Mouse (Mus musculus): ENCODE data around the gene Nfkbib. TPM values are rescaled to one million over a fixed set of nuclear protein-coding genes. Genes with fewer than 3 reads are reported as not detected.

The Nfkbib gene
- polyA plus RNA-seq (2014; fragmentation: Illumina TruSeq; extraction: RNeasy Lipid Tissue Mini Kit (QIAGEN cat#74804); ENCODE audit: low read depth, low replicate concordance): 32.4 TPM

DNA sequence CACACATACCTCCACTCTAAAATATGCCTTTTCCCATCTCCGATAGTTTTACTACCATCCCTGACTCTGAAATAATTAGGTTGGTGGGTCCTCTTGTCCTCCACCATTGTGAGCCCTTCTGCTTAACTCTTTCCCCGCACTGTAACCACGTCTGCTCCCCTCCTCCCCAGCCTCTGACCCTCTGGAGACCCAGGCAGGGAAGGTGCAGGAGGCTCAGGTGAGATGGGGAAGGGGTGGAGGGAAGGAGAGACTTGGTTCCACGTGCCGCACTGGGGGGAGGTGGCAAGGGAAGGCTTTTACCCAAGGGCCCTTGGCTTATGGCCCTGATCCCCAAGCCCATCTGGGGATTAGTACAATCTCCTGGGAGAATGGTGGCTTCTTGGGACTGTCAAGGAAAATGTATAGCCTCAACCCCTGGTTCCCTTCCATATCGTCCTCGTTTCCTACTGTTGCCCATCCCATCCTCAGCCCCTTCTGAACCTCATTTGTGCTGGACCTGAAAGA, at the start of gene Nfkbib:
Nfkbib (minus strand) TSS at position 51 of the 504 bp plus-strand sequence.

DNA sequence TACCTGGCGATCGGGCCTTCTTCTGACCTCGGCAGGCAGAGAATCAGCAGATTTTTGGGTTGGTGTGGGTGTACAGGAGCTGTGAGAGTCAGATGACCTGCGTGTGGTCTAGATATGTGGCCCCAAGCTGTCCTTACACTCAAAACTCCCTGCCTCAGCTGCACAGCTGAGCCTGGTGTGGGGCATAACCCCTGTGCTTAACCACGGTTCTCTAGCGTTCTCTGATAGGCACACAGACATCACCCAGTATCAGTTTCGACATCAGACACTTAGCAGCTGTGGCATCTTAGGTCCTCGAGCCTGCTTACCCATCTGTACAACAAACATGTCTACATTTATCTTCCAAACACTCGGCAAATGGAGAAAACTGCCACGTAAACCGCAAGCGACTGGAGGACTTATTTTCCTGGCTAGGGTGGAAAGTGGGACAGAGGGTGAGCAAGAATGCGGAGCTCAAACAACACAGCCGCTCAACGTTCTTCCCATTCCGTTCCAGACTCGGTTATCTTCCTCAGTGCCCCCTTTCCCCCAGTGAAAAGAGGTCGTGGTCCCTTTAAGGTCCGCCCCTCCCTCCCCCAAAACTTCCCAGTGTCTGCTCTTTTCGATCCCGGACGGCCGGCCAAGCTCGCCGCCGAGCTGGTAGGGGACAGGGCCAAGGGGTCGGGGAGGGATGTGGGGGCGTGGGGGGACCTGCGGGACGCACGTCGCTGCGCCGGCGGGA, 41.1 kb upstream of the Nfkbib start, which contains the start of gene Hnrnpl:
Hnrnpl (plus strand) TSS at position 321 of the 721 bp plus-strand sequence.

DNA sequence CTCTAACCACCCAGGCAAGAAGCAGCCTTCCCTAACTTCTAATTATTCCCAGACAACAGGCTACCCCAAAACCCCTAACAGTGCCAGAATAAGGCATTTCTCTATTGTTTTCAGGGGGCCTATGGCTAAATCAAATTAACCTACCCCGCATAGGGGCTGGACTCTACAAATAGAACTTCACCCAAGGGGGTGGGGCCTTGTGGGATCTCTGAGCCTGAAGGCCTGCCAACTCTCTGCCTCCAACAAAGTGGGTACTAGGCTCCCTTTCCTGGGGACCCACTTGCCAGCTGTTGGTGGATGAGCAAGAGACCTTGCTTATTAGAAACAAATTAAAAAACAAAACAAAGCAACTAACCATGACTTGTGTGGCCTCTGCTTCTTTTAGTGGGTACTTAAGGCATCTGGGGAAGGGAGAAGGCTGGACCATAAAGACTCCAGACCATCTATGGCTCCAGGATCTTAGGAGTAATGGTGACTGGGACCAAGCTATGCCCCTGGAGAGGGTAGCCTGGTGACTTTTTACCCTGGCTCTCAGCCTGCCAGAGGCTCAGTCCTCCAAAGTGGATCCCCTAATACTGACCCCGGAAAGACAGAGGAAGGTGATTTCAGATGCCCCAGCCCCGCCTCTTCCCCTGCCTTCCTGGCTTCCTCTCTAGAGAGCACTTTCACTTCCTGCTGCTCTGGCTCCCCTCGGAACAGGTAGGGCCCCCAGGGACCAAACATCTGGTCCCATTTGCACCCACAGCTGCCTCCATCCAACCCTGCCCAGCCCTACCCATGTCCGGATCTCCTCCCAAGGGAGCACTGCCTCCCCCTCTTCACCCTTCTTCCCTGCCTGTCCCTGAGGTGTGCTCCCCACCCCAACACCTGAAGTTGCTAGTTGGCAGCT, 21.2 kb upstream of the Nfkbib start, which contains the start of gene Rinl:
Rinl (plus strand) TSS at position 663 of the 889 bp plus-strand sequence.

DNA sequence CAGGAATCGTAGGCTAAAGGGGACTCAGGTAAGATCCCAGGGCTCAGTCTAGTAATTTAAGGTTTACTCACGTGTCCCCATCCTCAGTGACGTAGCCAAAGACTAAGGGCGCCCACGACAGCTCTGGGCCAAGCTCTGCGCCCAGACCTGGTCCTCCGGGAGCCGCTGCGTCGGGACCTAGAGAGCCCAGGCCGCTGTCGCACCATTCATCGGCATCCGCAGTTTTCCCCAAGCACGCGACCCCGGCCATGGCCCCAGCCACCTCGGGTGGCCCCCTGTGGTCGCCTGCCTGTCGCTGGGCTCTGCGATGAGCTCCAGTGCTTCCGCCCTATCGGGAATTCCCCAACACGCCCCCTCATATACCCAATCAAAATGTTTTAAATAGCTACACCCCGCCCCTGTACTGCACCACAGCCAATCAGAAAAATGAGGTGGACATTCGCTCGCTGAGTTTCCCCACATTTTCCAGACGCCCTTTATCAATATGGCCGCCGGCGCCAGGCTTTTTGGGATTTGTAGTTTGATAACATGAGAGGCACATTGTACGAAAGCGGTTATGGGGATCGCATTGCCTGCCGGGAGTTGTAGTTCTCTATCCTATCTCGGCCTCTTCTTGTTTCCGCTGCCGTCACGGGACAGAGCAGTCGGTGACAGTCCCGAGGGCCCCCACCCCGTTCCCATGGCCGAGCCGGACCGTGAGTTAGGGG, 986 bp downstream of the Nfkbib start, which contains the start of gene Sirt2:
Sirt2 (plus strand) TSS at position 563 of the 707 bp plus-strand sequence.

DNA sequence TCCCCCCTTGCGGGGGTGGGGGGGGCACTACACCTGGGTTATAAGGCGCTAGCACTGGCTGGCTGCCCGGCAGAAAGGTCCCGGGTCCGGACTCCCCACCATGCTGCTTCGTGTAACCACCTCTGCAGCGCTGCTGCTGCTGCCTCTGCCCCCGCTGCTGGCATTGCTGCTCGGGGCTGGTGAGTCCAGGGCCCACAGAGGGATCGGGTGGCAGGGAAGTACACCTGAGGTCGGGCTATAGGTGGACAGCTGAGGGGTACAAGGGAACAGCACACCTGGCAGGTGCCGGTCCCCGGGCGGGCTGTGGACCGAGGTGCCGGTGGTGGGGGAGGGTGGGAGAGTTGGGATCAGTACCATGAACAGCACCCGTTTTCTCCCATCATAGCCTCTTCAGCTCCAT, 11.2 kb downstream of the Nfkbib start, which contains the start of gene Ccer2:
Ccer2 (plus strand) TSS at position 96 of the 400 bp plus-strand sequence.

DNA sequence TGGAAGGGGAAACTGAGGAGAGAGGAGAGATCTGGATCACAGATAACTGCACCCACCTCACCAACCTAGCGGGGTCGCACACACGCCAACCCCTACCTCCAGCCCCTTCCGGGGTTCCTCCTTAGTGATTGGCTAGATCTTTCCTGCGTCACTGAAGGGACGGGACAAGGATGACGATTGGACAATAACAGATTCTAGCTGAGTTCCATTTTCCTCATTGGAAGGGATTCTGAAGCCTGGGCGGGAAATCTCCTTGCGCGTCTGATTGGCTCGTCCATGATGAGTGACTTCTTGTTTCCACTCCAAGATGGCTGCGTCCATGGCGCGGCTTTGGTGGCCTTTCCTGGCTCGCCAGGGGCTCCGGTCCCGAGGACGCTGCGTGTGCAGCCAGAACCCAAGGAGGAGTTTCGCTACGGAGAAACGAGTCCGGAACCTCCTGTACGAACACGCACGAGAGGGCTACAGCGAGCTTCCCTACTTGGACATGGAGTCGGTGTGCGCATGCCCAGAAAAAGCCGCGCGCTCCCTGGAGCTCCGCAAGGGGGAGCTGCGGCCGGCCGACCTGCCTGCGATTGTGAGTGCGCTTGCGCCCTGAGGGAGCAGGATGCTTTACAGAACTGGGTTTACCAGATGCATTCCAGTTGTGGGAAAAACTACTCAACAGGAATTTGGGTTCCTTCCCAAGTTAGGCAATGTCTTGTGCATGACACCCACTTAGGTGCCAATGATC, 25.4 kb downstream of the Nfkbib start, which contains the start of the genes Mrps12 and Sars2:
Mrps12 (minus strand) TSS at position 112 of the 730 bp plus-strand sequence.
Sars2 (plus strand) TSS at position 284 of the 730 bp plus-strand sequence.

DNA sequence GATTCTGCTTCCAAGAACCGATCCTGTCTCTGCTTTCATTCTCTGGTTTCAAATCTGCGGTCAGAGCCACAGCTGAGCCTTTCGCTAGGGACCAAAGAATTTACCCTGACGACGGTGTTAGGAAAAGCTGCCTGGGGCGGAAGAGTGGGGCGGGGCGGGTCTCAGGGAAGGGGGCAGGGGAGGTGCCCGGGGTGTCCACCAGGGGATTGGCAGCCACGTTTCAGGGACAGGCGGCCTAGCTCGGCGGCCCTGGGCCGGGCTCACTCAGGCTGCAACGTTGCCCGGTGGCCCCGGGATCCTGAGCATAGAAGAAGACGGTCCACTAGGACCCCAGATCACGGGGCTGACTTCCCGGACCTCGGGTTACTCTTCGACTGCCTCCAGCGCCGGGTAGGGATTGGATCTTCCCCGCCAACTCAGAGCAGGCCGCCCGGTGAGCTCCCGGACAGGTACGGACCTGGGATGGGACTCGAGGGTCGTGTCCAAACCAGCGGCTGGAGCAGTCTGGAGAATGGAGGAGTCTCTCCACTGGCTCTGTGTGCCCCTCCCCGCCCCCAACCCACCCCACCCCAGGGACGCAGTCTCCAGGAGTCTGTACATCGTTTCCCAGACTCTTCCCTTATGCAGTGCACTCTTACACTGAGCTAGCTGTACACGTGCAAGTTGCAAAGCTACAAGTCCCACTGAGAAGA, 50.6 kb downstream of the Nfkbib start, which contains the start of gene Fbxo17:
Fbxo17 (plus strand) TSS at position 215 of the 692 bp plus-strand sequence.

Other genes with a start within 250 kb of the Nfkbib start
- gene Ifnl3, start 244.7 kb downstream of the Nfkbib start, polyA plus RNA-seq (2014; fragmentation: Illumina TruSeq; extraction: RNeasy Lipid Tissue Mini Kit (QIAGEN cat#74804); ENCODE audit: low read depth, low replicate concordance): not detected
- gene Sycn, start 226.6 kb downstream of the Nfkbib start, polyA plus RNA-seq (2014; fragmentation: Illumina TruSeq; extraction: RNeasy Lipid Tissue Mini Kit (QIAGEN cat#74804); ENCODE audit: low read depth, low replicate concordance): not detected
- gene Nccrp1, start 220.3 kb downstream of the Nfkbib start, polyA plus RNA-seq (2014; fragmentation: Illumina TruSeq; extraction: RNeasy Lipid Tissue Mini Kit (QIAGEN cat#74804); ENCODE audit: low read depth, low replicate concordance): not detected
- 22.0 TPM for gene Samd4b, start 169.4 kb downstream of the Nfkbib start, polyA plus RNA-seq (2014; fragmentation: Illumina TruSeq; extraction: RNeasy Lipid Tissue Mini Kit (QIAGEN cat#74804); ENCODE audit: low read depth, low replicate concordance)
- 6.9 TPM for gene Pak4, start 169.3 kb downstream of the Nfkbib start, polyA plus RNA-seq (2014; fragmentation: Illumina TruSeq; extraction: RNeasy Lipid Tissue Mini Kit (QIAGEN cat#74804); ENCODE audit: low read depth, low replicate concordance)
- gene Acp7, start 136.2 kb downstream of the Nfkbib start, polyA plus RNA-seq (2014; fragmentation: Illumina TruSeq; extraction: RNeasy Lipid Tissue Mini Kit (QIAGEN cat#74804); ENCODE audit: low read depth, low replicate concordance): not detected
- 0.76 TPM for gene Fbxo27, start 74.7 kb downstream of the Nfkbib start, polyA plus RNA-seq (2014; fragmentation: Illumina TruSeq; extraction: RNeasy Lipid Tissue Mini Kit (QIAGEN cat#74804); ENCODE audit: low read depth, low replicate concordance)
- 1.4 TPM for gene Fbxo17, start 50.7 kb downstream of the Nfkbib start, polyA plus RNA-seq (2014; fragmentation: Illumina TruSeq; extraction: RNeasy Lipid Tissue Mini Kit (QIAGEN cat#74804); ENCODE audit: low read depth, low replicate concordance)
- gene Mrps12, start 25.7 kb downstream of the Nfkbib start, polyA plus RNA-seq (2014; fragmentation: Illumina TruSeq; extraction: RNeasy Lipid Tissue Mini Kit (QIAGEN cat#74804); ENCODE audit: low read depth, low replicate concordance): 85.7 TPM
- 13.4 TPM for gene Sars2, start 25.5 kb downstream of the Nfkbib start, polyA plus RNA-seq (2014; fragmentation: Illumina TruSeq; extraction: RNeasy Lipid Tissue Mini Kit (QIAGEN cat#74804); ENCODE audit: low read depth, low replicate concordance)
- not detected for gene Ccer2, start 11.3 kb downstream of the Nfkbib start, polyA plus RNA-seq (2014; fragmentation: Illumina TruSeq; extraction: RNeasy Lipid Tissue Mini Kit (QIAGEN cat#74804); ENCODE audit: low read depth, low replicate concordance)
- gene Sirt2, start 777 bp downstream of the Nfkbib start, polyA plus RNA-seq (2014; fragmentation: Illumina TruSeq; extraction: RNeasy Lipid Tissue Mini Kit (QIAGEN cat#74804); ENCODE audit: low read depth, low replicate concordance): 109 TPM
- gene Rinl, start 21.5 kb upstream of the Nfkbib start, polyA plus RNA-seq (2014; fragmentation: Illumina TruSeq; extraction: RNeasy Lipid Tissue Mini Kit (QIAGEN cat#74804); ENCODE audit: low read depth, low replicate concordance): 2.2 TPM
- 198 TPM for gene Hnrnpl, start 41.0 kb upstream of the Nfkbib start, polyA plus RNA-seq (2014; fragmentation: Illumina TruSeq; extraction: RNeasy Lipid Tissue Mini Kit (QIAGEN cat#74804); ENCODE audit: low read depth, low replicate concordance)
- 2,567 TPM for gene Ech1, start 57.7 kb upstream of the Nfkbib start, polyA plus RNA-seq (2014; fragmentation: Illumina TruSeq; extraction: RNeasy Lipid Tissue Mini Kit (QIAGEN cat#74804); ENCODE audit: low read depth, low replicate concordance)
- gene Lgals4, start 66.3 kb upstream of the Nfkbib start, polyA plus RNA-seq (2014; fragmentation: Illumina TruSeq; extraction: RNeasy Lipid Tissue Mini Kit (QIAGEN cat#74804); ENCODE audit: low read depth, low replicate concordance): 109 TPM
- 1.3 TPM for gene Lgals7, start 96.3 kb upstream of the Nfkbib start, polyA plus RNA-seq (2014; fragmentation: Illumina TruSeq; extraction: RNeasy Lipid Tissue Mini Kit (QIAGEN cat#74804); ENCODE audit: low read depth, low replicate concordance)
- 1.0 TPM for gene Capn12, start 113.9 kb upstream of the Nfkbib start, polyA plus RNA-seq (2014; fragmentation: Illumina TruSeq; extraction: RNeasy Lipid Tissue Mini Kit (QIAGEN cat#74804); ENCODE audit: low read depth, low replicate concordance)
- gene Actn4, start 194.8 kb upstream of the Nfkbib start, polyA plus RNA-seq (2014; fragmentation: Illumina TruSeq; extraction: RNeasy Lipid Tissue Mini Kit (QIAGEN cat#74804); ENCODE audit: low read depth, low replicate concordance): 91.4 TPM
- 233 TPM for gene Eif3k, start 214.4 kb upstream of the Nfkbib start, polyA plus RNA-seq (2014; fragmentation: Illumina TruSeq; extraction: RNeasy Lipid Tissue Mini Kit (QIAGEN cat#74804); ENCODE audit: low read depth, low replicate concordance)
- 2.0 TPM for gene Map4k1, start 214.5 kb upstream of the Nfkbib start, polyA plus RNA-seq (2014; fragmentation: Illumina TruSeq; extraction: RNeasy Lipid Tissue Mini Kit (QIAGEN cat#74804); ENCODE audit: low read depth, low replicate concordance)

Measured in heart, adult 10 weeks (tissue).